Mouse (Mus musculus): ENCODE data around the gene Synj2.

Synj2 gene

GRCm38 (mm10) chr17:5975099-5975977 is 34.3 kb downstream of the Synj2 start:
- no peak for DNase-seq (ENCODE audit: low read depth, low spot score)

GRCm38 (mm10) chr17:5976221-5977055 is 35.4 kb downstream of the Synj2 start:
- no peak for DNase-seq (ENCODE audit: low read depth, low spot score)

GRCm38 (mm10) chr17:5977056-5977920 is 36.2 kb downstream of the Synj2 start:
- no peak for DNase-seq (ENCODE audit: low read depth, low spot score)

GRCm38 (mm10) chr17:5977921-5978504 is 36.9 kb downstream of the Synj2 start:
- no peak for DNase-seq (ENCODE audit: low read depth, low spot score)

- no peak for DNase-seq (ENCODE audit: low read depth, low spot score)
Observed at GRCm38 (mm10) chr17:5978505-5979077, 37.5 kb downstream of the Synj2 start.

GRCm38 (mm10) chr17:5980860-5981259 is 39.8 kb downstream of the Synj2 start:
- no peak for DNase-seq (ENCODE audit: low read depth, low spot score)

- no peak for DNase-seq (ENCODE audit: low read depth, low spot score)
Observed at GRCm38 (mm10) chr17:5983150-5983549, 42.1 kb downstream of the Synj2 start.

- DNase-seq (ENCODE audit: low read depth, low spot score), result no peak
Observed at GRCm38 (mm10) chr17:5983901-5984300, 42.8 kb downstream of the Synj2 start.

GRCm38 (mm10) chr17:5984700-5985231 is 43.7 kb downstream of the Synj2 start:
- no peak for DNase-seq (ENCODE audit: low read depth, low spot score)

GRCm38 (mm10) chr17:5985271-5985670 is 44.2 kb downstream of the Synj2 start:
- no peak for DNase-seq (ENCODE audit: low read depth, low spot score)

- no peak for DNase-seq (ENCODE audit: low read depth, low spot score)
Observed at GRCm38 (mm10) chr17:5987271-5988056, 46.4 kb downstream of the Synj2 start.

GRCm38 (mm10) chr17:5988102-5988501 is 47.0 kb downstream of the Synj2 start:
- no peak for DNase-seq (ENCODE audit: low read depth, low spot score)

- DNase-seq (ENCODE audit: low read depth, low spot score), result no peak
Observed at GRCm38 (mm10) chr17:5992866-5993580, 51.9 kb downstream of the Synj2 start.

- no peak for DNase-seq (ENCODE audit: low read depth, low spot score)
Observed at GRCm38 (mm10) chr17:5993581-5994260, 52.6 kb downstream of the Synj2 start.

GRCm38 (mm10) chr17:5994606-5995005 is 53.5 kb downstream of the Synj2 start:
- DNase-seq (ENCODE audit: low read depth, low spot score), result no peak

GRCm38 (mm10) chr17:5996589-5996988 is 55.5 kb downstream of the Synj2 start:
- DNase-seq (ENCODE audit: low read depth, low spot score), result no peak

GRCm38 (mm10) chr17:5997380-5998234 is 56.5 kb downstream of the Synj2 start:
- no peak for DNase-seq (ENCODE audit: low read depth, low spot score)

GRCm38 (mm10) chr17:5998235-5998500 is 57.1 kb downstream of the Synj2 start:
- no peak for DNase-seq (ENCODE audit: low read depth, low spot score)

Measured in mesoderm, embryonic 11.5 days (tissue).